Mouse (Mus musculus) thymus, adult 2 months (tissue): Measurements from ENCODE around the gene Rhbdf2.

Experiments
- CTCF ChIP-seq: fragments of 200-500 bp; IDR thresholded peaks from 2 replicates; pipeline ENCODE4 v1.5.1; 2012; ENCODE audit warnings: mild to moderate bottlenecking, control low read depth, low read length, moderate library complexity, borderline replicate concordance; ENCODE audit not compliant: control insufficient read depth, poor library complexity, insufficient read depth; ENCODE audit errors: extremely low read depth
- POLR2A ChIP-seq: fragments of 200-500 bp; IDR thresholded peaks from 2 replicates; pipeline ENCODE4 v1.6.1; 2012; ENCODE audit warnings: mild to moderate bottlenecking, low read length, control low read depth, moderate library complexity; ENCODE audit not compliant: control insufficient read depth, poor library complexity, insufficient read depth; ENCODE audit errors: extremely low read depth

DNA sequence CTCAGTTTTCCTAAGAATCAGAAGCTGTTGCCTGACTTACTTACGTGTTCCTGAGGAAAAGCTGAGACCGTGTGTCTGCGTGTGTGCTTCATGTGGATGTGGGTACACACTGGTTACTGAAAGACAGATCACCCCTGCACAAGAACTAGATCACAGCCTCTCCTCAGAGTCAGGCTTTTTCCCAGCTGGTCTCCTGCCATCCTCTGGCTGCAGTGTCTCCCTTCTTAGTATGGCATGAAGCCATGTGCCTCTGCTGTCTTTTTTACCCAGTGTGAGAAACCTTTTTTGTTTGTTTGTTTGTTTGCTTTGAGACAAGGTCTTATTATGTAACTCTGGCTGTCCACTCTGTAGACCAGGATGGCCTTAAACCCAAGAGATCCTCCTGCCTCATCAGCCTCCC, 47.5 kb downstream of the Rhbdf2 start:
- TF ChIP-seq CTCF (no peak), POLR2A (no peak)
